Mouse (Mus musculus) lung, adult 2 months (tissue): Measurements from ENCODE around the gene Hoxc4. TPM values are rescaled to one million over a fixed set of nuclear protein-coding genes. Genes with fewer than 3 reads are reported as not detected.

Source experiments
- DNase-seq: peaks from one replicate; pipeline ENCODE4 v3.0.0; 2022
- H3K4me1 ChIP-seq: fragments of 200-500 bp; 2 replicates; pipeline ENCODE4 v1.6.1; 2011; ENCODE audit warnings: low read length; ENCODE audit not compliant: control insufficient read depth, insufficient read depth
- H3K4me3 ChIP-seq: fragments of 200-500 bp; replicated peaks from 2 replicates; pipeline ENCODE3; 2011; ENCODE audit warnings: low read depth, mild to moderate bottlenecking, control low read depth, low read length; ENCODE audit errors: extremely low read depth
- CTCF ChIP-seq: fragments of 200-500 bp; IDR thresholded peaks from 2 replicates; pipeline ENCODE4 v1.5.1; 2011; ENCODE audit warnings: mild to moderate bottlenecking, low read length, control low read depth; ENCODE audit not compliant: insufficient read depth
- POLR2A ChIP-seq: fragments of 200-500 bp; IDR thresholded peaks from 2 replicates; pipeline ENCODE4 v1.6.1; 2011; ENCODE audit warnings: low read depth, mild to moderate bottlenecking, control low read depth, low read length, borderline replicate concordance; ENCODE audit errors: extremely low read depth
- WGBS: fragments of 180-500 bp; shearing (Covaris S2); methylation state at CpG from one replicate; pipeline ENCODE4 v1.1.7; 2018; 5-methylcytosine and 5-hydroxymethylcytosine counted together
- polyA plus RNA-seq: library from polyadenylated mRNA; depleted of rRNA; stranded (reverse); fragments of >200 nt; gene quantifications from 2 replicates; pipeline ENCODE4 v1.2.3, GENCODE M21; 2012

The Hoxc4 gene
- polyA plus RNA-seq, 1 experiment = 1.1 TPM

DNA sequence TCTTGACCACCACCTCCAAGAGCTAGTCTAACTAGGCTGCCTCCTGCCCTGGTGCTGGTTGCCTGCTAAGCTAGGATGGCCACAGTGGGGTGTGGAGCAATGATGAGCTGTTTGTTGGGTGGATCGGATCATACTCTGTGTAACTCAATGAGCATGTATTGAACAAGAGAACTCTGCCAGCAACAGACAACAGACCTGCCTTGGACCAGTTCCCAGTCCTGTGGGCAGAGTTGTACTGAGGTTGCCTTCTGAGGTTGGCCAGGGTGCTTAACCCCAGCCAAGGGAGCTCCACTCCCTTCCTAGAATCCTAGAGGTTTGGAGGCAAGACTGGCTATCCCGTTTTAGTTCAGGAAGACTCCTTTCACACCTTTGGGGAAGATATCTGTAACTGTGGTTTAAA is 37.7 kb downstream of the Hoxc4 start:
- Histone ChIP-seq H3K4me1 (no peaks in the 10 kb centered on the region), H3K4me3 (no peak overlapping the region)
- 46% methylated on average over 2 of the region's 2 CpGs for WGBS
- TF ChIP-seq CTCF (no peak), POLR2A (no peak)
- DNase-seq = no peak

DNA sequence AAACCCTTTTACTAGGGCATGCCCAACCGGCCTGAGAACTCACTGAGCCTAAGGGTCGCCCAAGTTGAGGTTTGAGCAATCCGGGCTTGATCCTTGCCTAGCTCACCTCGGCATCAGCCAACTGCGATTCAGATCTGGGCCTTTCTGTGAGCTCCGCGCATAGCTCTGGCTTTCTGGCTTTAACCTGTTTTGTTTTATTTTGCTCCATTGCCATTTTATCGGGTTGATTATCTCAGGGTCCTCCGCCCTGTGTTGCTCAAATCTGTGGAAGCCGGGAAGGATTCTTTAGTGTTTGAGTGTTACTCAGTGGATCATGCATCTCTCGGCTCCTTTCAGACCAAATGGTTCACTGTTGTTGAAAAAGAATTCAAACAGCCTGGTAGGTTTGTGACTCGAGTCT is 40.0 kb downstream of the Hoxc4 start:
- 20% methylated on average over 12 of the region's 12 CpGs for WGBS
- no peak for DNase-seq
- H3K4me3 ChIP-seq = no peak overlapping the region

DNA sequence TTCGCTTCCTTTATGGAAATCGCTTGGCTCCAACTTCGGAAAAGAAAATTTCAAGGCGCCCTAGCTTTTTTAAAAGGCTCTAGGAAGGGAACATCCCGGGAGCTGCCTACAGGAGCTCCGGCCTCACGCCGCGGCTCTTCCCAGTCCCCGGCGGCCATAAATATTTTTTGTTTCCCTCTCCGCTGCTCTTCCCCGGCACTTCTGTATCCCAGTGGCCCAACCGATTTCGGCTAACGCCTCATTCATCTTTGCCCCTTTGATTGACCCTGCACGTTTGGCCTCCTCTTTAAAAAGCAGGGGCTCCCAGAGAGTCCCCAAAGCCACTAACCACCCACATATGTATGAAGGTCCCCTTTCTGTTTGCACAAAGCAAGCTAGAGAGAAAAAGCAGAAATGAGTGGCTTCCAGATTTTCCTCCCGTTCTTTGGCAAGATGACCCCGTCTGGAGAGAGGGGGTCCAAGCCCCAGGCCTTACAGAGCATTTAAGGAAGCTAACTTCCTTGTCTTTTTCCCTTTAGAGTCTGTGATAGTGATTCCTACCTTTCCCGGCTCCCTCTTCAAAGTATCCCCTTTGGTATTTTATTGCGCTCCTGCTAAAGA is 40.8 kb downstream of the Hoxc4 start:
- Histone ChIP-seq H3K4me1 (no peaks in the 10 kb centered on the region), H3K4me3 (no peak overlapping the region)
- WGBS = 14% methylated on average over 21 of the region's 21 CpGs
- no peak for TF ChIP-seq CTCF
- no peak for TF ChIP-seq POLR2A
- no peak for DNase-seq

More for the DNA sequence above, 40.0 kb downstream of the Hoxc4 start:
- no peak for TF ChIP-seq CTCF
- TF ChIP-seq POLR2A = no peak
- no peaks in the 10 kb centered on the region for H3K4me1 ChIP-seq

DNA sequence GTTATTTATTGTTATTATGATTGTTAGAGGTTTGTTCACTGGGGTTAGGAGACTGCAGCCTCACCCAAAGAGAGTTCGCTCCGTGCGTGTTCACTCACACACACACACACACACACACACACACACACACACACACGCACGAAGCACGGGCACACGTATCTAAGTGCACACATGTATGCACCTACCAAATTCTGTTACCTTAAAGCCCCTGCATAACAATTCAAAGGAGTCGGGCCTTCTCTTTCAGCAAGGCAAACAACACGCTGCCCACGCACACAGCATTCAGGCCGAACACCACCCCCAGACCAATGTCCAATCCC is 41.2 kb downstream of the Hoxc4 start:
- Histone ChIP-seq H3K4me1 (no peaks in the 10 kb centered on the region), H3K4me3 (no peak overlapping the region)
- TF ChIP-seq CTCF = no peak
- TF ChIP-seq POLR2A = no peak
- WGBS = 45% methylated on average over 11 of the region's 11 CpGs
- no peak for DNase-seq

DNA sequence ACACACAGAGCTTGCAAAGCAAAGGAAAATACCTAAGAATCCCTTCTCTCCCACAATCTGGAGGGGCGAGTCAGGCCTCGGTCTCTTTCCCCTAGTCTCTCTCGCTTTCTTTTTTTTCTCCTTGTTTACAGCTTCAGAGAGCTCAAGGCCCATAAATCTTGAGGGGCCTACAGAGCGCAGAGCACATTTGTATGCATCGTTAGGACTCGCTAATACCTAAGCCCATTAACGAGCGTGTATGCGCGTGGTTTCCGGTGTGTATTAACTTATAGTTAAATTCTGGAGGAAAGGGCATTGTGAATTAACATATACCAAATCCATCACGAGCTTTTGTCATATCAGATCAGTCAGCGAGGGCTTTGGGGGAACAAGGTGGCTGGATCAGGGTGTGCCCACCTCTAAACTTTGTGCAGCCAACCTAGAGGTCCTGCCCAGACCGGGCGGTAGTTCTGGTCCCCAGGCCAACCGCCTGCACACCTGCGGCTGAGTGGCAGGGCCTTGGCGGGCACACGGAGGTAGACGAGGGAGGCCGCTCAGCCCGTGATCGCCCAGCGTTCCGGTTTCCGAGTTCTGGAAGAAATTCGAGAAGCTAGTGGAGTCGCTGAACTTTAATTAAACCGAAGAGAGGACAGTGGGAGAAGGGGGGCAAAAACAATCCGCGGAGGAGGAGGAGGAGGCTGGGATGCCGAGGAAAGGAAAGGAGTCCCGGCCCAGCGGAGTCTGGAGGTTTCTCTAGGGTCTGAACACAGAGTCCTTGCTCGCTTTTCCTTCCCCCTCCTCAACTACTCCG is 41.8 kb downstream of the Hoxc4 start:
- TF ChIP-seq POLR2A = no peak
- no peak for TF ChIP-seq CTCF
- no peak overlapping the region for H3K4me3 ChIP-seq
- no peaks in the 10 kb centered on the region for H3K4me1 ChIP-seq
- 15% methylated on average over 36 of the region's 36 CpGs for WGBS
- no peak for DNase-seq

DNA sequence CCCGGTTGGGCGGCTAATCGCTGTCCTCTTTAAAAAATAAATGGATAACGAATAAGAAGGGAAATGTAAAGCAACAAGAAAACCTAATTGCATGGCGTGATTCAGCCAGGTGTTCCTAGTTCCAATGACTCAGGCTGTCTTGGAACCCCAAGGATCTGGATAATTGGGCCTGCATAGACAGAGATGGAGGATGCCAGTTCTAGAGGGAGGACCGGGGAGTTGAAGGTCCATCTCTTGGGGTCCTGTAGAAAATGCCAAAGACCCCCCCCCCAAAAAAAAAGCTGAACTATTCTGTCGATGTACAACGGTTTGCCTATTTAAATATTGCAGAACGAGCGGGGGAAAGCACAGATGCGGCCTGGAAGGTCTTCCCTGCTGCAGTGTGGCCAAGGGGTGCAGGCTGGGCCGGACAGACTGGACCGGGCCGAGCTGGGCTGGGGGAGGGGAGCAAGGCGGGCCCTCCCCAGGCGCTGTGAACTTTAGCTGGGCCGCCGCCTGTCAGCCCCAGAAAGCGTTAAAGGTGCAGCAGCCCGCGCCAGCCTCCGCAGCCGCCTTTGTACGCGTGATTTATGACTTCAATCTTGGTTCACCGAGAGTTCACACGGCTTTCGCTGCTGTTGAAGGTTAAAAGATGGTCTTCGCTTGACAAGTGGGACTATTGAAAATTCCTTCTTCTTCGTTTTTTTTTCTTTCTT is 42.5 kb downstream of the Hoxc4 start:
- WGBS = 7% methylated on average over 30 of the region's 30 CpGs
- TF ChIP-seq CTCF = no peak
- no peak for TF ChIP-seq POLR2A
- Histone ChIP-seq H3K4me3 (no peak overlapping the region), H3K4me1 (no peaks in the 10 kb centered on the region)
- DNase-seq = no peak

DNA sequence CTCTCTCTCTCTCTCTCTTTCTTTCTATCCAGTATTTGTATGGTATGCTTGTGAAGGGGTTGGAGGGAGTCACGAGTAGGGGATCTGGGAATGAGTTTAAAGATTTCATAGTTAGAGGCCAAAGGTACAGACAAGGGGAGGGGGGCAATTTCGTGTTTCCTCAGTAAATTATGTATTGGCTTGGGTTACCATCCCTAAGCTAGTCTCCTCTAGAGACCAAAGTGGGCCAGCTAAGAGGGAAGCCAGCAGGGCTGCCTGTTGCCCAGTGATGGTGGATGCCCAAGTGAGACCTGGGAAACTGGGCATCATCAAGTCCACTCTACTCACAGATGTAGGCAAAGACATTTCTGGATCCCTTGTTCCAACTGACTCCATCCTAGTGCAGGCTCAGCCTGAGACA is 43.3 kb downstream of the Hoxc4 start:
- no peak for TF ChIP-seq CTCF
- TF ChIP-seq POLR2A = no peak
- Histone ChIP-seq H3K4me1 (no peaks in the 10 kb centered on the region), H3K4me3 (no peak overlapping the region)
- 12% methylated on average over 2 of the region's 2 CpGs for WGBS
- DNase-seq = no peak

DNA sequence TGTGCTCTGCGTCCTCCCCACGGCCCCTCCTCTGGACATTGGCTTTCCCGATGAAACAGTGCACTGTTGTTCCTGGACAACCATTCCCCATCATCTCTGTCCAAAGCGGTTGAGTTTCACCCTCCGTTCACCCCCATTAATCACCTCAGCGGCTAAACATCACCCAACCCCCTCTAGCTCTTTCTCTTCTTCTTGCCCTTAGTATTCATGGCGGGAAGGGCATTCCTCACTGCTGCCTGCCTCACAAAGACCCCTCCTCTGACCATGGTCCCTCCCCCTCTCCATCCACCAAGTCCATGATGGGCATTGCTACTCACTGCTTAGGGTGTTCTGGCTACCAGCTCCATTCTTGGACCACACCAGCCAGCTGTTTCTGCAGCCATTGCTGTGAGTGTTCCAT is 46.9 kb downstream of the Hoxc4 start:
- 26% methylated on average over 7 of the region's 7 CpGs for WGBS
- TF ChIP-seq POLR2A = no peak
- TF ChIP-seq CTCF = no peak
- Histone ChIP-seq H3K4me3 (no peak overlapping the region), H3K4me1 (no peaks in the 10 kb centered on the region)
- DNase-seq = no peak

DNA sequence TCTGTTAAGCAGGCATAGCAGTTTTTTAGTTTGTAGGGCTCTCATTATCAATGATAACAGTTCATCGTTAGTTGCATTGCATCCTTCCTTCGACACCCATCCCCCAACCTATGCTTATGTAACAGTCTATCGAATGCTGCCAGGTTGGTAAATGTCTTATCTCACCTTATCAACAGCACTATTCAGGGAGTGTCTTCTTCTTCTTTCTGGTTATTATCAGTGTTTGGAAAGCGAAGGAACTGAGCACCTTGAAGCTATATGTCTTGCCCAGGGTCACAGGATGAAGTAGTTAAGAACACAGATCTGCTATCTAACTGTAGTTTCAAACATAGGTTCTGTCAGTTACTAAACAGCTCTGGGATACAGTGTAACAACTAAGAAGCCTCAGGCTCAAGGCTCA is 49.0 kb downstream of the Hoxc4 start:
- TF ChIP-seq POLR2A (no peak), CTCF (no peak)
- Histone ChIP-seq H3K4me3 (no peak overlapping the region), H3K4me1 (no peaks in the 10 kb centered on the region)
- DNase-seq = no peak
- 43% methylated on average over 4 of the region's 4 CpGs for WGBS
